Mouse (Mus musculus) cerebellum, adult 9-10 months (tissue): ENCODE measurements around the gene Rab11fip5.

Experiments
- DNase-seq: peaks from one replicate; pipeline ENCODE4 v3.0.0; 2022

Rab11fip5 gene

DNA sequence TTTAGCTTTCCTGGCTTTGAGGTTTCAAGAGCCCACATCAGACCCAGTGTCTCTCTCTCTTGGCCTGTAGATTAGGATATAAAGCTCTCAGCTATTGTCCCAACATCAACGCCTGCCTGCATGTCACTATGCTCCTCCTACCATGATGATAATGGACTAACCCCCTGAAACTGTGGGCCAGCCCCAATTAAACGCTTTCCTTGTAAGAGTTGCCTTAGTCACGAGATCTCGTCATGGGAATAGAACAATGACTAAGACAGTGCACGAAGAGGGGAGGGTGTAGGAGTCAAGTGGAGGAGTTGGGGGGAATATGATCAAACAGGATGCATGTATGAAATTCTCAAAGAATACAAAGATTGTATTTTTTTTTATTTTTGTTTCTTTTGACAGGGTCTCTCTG is 69.5 kb downstream of the Rab11fip5 start:
- no peak for DNase-seq

DNA sequence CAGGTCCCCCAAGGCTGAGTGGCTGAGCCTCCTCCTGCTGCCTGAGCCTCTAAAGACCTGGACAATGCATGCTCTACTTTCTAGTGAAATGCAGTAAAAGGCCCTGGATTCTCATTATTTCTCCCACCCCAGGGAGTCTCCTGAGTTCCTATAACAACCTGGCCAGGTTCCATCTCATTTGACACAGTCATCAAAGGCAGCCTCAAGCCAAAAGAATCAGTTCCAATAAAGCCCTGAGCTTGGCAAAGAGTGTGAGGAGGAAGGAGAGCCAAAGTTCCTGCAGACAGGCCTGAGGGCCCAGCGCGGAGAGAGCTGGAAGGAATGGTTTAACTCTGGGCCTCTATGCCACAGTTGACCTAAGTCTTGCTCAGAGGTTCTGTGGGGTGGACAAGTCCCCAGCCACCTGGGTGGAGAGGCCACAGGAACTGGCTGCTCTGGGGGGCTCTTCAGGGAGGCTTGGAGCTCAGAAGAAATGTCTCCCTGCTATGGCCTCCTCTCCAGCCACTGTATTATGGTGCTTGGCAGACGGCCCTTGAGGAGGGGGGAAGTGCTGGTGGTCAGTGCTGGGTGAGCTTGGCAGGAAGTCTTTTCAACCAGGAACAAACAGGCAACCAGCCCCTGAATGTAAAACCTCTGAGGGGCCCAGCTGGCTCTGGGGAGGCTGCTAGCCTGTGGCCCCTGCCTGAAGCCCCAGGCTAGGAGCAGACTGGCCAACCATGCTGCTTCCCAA is 71.9 kb downstream of the Rab11fip5 start:
- DNase-seq, result peak; percentile 90

DNA sequence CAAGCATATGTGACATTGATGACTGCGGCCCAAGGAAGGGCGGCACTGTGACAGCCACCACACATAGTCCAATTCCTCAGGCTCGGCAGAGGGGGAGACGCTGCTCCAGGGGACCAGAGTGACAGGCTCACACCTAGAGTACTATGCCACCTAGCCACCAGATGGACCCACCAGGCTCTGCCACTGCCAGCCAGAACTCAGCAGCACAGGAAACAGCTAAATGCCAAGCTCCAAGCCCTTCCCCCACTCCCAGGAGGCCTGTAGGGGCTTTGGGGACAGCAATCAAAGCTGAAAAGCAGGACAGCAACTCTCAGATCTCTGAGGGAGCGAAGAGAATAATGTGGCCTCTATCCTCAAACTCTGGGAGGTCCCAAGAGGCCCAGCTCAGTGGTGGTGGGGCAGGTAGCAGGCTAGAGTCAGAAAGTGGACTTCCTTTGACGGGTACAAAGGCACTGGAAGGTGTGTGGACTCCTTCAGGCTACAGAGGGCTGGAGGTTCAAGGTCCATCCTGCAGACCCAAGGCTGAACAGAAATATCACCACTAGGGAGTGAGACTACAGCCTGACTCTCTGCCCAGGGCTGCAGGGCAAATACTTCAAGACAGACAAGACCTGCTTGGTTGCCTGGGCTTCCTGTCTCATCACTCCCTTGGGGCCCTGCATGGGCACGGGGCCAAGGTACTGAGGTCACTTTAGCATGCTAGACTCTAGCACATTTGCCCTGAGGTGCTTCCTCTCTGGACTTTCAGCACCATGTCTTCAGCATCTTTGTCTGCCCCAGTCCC is 78.9 kb downstream of the Rab11fip5 start:
- DNase-seq, result peak; percentile 39

DNA sequence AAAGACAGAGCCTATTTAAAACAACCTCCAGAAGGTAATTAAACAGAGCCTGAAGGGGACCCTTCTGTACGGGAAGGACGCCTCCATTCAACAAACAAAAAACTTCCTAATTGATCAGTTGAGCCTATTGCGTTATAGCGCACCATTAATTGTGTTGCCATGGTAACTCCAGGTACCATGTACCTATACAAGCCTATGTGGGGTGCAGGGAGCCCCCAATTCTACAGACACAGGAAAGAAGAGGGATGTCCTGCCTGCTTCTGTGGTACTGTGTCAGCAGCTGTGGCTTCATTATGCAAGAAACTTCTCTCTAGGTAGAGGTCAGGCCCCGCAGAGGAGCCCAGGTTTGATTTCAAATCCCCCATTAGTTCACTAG is 80.4 kb downstream of the Rab11fip5 start:
- no peak for DNase-seq

DNA sequence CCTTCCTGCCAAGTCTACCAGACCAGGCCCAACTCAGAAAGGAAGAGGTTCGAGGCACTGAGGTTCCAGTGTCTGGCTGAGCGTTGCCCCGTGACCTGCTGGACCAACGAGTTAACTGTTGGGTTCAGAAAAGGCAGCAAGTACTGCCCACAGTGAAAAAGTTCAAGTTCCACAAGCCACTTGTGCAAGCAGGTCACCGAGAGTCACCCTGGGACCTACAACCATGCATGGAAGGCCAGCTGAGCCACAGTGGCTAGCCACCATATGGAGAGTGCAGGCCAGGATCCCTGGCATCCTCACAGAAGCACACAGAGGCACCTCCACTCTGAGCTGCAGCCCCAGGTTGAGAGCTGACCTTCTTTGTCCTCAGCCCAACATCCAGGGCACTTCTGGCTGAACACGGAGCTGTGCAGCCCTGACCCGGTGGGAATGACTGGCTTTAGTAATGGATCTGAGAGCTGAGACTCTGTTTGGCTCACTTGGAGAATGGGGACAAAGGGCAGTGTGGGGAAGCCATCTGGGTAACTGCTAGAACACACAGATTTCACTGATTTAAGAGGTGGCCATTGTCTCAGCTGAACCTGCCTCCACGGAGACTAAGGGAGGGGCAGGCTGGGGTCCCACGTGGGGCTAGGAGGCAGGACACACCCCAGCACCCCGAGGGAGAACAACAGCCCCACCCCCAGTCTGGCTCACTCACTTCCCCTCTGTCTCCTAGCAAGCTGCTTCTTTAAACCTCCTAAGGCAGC is 81.0 kb downstream of the Rab11fip5 start:
- no peak for DNase-seq

DNA sequence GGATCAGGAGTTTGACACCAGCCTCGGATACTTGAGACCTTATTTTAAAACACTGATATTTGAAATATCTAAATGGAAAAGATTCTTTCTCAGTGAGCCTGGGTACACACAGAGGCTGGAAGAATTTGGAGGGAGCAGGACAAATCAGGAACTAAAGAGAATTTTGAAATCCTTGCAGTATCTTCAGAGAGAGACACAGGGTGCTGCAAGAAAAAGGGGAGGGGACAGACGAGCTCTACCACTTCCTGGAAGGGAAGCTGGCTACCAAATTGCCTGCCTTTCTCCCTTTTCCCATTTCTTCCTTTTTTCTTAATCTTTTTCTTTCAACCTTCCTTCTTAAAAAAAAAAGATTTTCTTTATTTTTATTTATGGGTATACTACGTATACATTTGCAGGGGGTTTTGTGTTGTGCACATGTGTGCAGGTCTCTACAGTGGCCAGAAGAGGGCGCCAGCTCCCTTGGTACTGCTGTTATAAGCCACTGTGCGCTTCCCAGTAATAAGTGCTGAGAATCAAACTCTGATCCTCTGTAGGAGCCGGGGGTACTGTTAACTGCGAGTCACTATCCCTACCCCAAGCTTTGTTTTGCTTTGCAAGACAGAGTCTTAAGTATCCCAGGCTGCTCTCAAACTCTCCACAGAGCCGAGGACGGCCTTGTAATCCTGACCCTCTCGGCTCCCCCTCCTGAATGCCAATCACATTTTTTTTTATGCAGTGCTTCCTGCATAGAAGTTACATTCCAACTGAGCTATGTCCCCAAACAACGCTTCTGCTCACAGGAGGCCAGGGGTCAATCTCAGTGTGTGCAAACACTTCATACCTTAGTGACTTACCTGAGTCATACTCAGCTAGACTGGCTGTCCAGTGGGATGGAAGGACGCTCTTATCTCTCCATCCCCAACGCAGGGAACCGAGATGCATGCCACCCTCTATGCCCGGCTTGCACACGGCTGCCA is 83.3 kb downstream of the Rab11fip5 start:
- DNase-seq, result no peak

DNA sequence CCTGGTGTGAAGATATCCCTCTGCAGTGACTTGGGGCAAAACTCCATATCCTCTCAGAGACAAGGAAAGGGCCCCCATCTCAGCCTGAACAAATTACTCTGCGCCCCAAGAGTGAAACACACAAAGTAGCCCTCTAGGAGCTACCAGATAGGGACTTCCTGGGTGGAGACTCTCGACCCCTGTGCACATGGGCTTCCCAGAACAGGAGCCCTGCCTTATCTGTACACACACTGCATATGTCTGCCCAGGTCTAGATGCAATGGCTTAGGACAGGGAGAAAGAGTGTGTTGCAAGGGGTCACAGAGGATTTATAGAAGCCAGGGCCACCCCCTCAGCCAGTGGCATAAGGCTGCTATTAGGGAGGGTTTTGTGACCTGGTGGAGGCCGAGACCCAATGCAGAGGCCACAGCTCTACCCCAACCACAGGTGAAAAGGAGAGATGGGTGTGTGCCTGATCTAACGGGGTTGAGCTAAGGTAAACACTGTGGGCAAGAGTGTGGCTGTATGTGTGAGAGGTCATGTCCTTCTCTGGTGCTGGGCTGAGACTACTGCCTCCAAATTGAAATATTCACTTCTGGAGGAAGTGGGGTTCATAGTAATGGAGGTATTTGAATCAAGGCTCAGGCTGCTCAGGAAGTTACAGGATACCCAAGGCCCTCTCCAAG is 86.1 kb downstream of the Rab11fip5 start:
- DNase-seq, result no peak

DNA sequence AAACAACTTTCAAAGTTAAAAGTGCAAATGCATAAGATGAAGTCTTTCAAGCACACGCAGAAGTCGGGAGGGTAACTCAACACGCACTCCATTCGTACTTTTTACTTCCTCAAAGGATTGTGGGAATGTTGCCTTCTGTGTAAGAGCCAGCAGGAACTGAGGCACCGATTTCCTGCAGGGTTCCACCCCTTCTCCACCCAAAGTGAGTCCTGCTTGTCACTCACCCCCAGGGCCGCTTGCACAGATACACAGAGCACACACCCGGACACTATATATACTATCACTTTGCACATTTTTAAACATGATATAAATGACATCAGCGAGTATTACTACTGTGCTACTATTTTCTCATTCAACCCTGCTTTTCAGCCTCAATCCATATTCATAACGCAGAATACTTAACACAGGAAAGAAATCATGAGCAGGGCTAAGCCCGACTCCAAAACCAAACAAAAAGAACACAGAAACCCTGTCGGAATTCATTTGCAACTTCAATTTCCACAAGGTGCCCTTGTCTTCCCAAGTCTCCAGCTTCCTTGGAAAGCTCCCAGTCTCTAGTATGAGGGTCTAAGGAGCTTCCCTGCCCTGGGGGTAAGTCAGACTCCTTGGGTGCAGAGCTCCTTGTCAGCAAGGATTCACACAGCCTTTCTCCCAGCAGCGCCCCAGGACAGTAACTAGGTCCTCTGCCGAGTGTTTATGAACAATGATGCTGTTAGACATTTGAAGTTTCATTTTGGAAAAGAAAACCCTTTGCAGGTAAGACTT is 88.0 kb downstream of the Rab11fip5 start:
- DNase-seq, result no peak
